Mouse (Mus musculus) stomach, embryonic 16.5 days (tissue): ENCODE results near the gene Kcnk2. TPM values are rescaled to one million over a fixed set of nuclear protein-coding genes. Genes with fewer than 3 reads are reported as not detected.

Experiments
- ATAC-seq: fragments of 200-750 bp; cut with Nextera tagmentation; 2 replicates; pipeline ENCODE4 v1.8.0; 2017; ENCODE audit warnings: moderate number of reproducible peaks, moderate TSS enrichment; ENCODE audit not compliant: insufficient read depth, low FRiP score
- H3K27ac ChIP-seq: fragments of 300-500 bp; sonication (generic); 2 replicates; pipeline ENCODE4 v1.5.1; 2014; ENCODE audit warnings: low read length
- H3K27me3 ChIP-seq: fragments of 300-500 bp; sonication (generic); 2 replicates; pipeline ENCODE4 v1.6.1; 2014; ENCODE audit warnings: low read length, control low read depth, mixed read lengths; ENCODE audit not compliant: control insufficient read depth, insufficient read depth
- H3K36me3 ChIP-seq: fragments of 300-500 bp; sonication (generic); 2 replicates; pipeline ENCODE4 v1.6.1; 2014; ENCODE audit warnings: low read length; ENCODE audit not compliant: control insufficient read depth, insufficient read depth
- H3K4me1 ChIP-seq: fragments of 300-500 bp; sonication (generic); 2 replicates; pipeline ENCODE4 v1.6.1; 2014; ENCODE audit warnings: low read length, control low read depth, mixed read lengths; ENCODE audit not compliant: control insufficient read depth, insufficient read depth
- H3K4me2 ChIP-seq: fragments of 300-500 bp; sonication (generic); 2 replicates; pipeline ENCODE4 v1.6.1; 2014; ENCODE audit warnings: low read depth, low read length, mixed read lengths
- H3K4me3 ChIP-seq: fragments of 300-500 bp; sonication (generic); replicated peaks from 2 replicates; pipeline ENCODE4 v1.5.1; 2014; ENCODE audit warnings: mild to moderate bottlenecking, low read length
- H3K9ac ChIP-seq: fragments of 300-500 bp; sonication (generic); 2 replicates; pipeline ENCODE4 v1.6.1; 2014; ENCODE audit warnings: low read length
- H3K9me3 ChIP-seq: fragments of 300-500 bp; sonication (generic); replicated peaks from 2 replicates; pipeline ENCODE4 v1.6.1; 2016; ENCODE audit warnings: low read length, control low read depth; ENCODE audit not compliant: control insufficient read depth
- WGBS: fragments of 180-500 bp; shearing (Covaris S2); extraction: QIAGEN DNeasy Blood & Tissue Kit; methylation state at CpG from one replicate; pipeline ENCODE4 v1.1.7; 2014; 5-methylcytosine and 5-hydroxymethylcytosine counted together
- polyA plus RNA-seq: library from polyadenylated mRNA; unstranded; fragments of >200 nt; fragmentation: Nextera tagmentation; extraction: Ambion mirVana; gene quantifications from 2 replicates; pipeline ENCODE4 v1.2.1, GENCODE M21; 2015

The Kcnk2 gene
- polyA plus RNA-seq, result 1.8 and 2.9 TPM in 2 replicates

DNA sequence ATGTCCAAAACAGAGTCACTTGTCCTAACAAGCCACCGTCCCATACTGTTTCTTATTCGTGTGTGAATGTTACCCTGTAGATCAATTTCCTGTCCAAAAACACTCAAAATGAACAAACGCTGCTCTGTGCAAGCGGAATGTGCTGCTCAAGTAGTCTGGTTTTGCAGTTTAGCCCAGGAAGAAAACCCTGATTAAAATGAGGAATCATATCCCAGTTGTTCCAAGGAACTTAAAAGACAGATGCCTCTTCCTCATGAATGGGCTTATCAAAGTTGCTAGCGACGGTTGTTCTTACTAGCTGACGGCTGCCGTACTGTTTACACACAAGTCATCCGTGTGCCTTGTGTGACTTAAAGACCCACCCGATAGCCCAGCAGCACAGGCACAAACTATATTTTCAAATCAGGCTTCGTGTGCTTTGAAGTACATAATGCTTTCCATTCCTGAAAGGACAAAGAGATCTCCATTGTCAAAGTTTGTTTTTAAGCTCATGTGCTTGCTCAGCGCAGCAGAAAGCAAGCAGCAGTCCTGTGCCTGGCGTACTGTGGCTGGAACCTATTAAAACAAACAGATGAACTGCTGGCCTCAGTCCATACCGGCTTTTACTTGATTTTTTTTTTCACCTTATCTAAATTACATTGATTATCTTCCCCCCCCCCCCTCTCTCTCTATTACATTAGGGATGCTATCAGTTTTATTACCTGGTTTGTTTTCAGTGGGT, at the start of gene Kcnk2:
Gene Kcnk2, minus strand, starts transcription at position 51 of the 721 bp plus-strand sequence.
- no peak within 1 kb of the TSS for H3K9ac ChIP-seq
- no peak within 1 kb of the TSS for H3K27ac ChIP-seq
- no peaks in the 10 kb centered on the region for H3K27me3 ChIP-seq
- 18% methylated on average over 14 of the region's 14 CpGs for WGBS
- H3K4me2 ChIP-seq, result peak within 1 kb of the TSS; percentile 37
- H3K36me3 ChIP-seq, result no peaks in the 10 kb centered on the region
- H3K4me3 ChIP-seq, result no peak within 1 kb of the TSS
- H3K9me3 ChIP-seq, result no peaks in the 10 kb centered on the region
- no peak for ATAC-seq
- H3K4me1 ChIP-seq, result no peaks in the 10 kb centered on the region

DNA sequence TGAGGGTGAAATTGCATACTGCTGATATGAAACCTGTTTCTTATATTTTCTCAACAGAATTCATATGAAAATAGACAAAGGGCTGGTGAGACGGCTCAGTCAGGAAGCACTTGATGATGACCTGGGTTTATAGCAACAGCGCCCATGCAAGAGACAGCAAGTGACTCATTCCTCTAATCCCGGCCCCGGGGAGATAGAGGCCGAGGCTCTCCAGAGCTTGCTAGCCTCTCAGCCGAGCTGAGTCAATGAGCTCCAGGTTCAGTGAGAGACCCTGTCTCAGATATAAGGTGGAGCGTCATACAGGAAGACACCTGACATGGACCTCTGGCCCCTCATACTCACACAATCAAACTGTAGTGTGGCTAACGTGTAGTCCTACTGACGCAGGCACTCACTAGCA, 38.7 kb upstream of the Kcnk2 start:
- 73% methylated on average over 9 of the region's 9 CpGs for WGBS
- Histone ChIP-seq H3K4me1 (no peaks in the 10 kb centered on the region), H3K9ac (no peak overlapping the region), H3K36me3 (no peaks in the 10 kb centered on the region), H3K4me2 (no peak overlapping the region), H3K27me3 (no peaks in the 10 kb centered on the region), H3K4me3 (no peak overlapping the region), H3K27ac (no peak overlapping the region), H3K9me3 (no peaks in the 10 kb centered on the region)
- ATAC-seq, result no peak

DNA sequence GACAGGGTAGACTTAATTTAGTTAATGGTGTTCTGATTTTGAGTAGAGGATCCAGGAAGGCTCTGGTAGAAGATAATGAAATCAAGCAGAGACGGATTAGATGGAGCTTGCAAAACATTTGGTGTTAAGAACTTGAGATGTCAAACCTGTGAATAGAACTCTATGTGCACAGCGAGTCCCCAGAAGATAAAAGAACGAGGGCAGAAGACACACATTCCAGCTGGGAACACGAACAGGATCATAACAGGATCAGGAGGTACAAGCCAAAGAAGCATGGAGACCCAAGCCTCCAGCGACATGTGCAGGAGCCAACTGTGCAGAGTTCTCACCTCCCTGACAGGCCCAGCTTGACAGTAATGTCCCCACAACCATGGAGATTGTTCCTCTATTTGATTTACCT, 35.1 kb upstream of the Kcnk2 start:
- ATAC-seq, result no peak
- Histone ChIP-seq H3K9ac (no peak overlapping the region), H3K4me3 (no peak overlapping the region), H3K36me3 (no peaks in the 10 kb centered on the region), H3K27me3 (no peaks in the 10 kb centered on the region), H3K4me1 (no peaks in the 10 kb centered on the region), H3K4me2 (no peak overlapping the region), H3K9me3 (no peaks in the 10 kb centered on the region), H3K27ac (no peak overlapping the region)
- WGBS, result 77% methylated on average over 5 of the region's 5 CpGs

DNA sequence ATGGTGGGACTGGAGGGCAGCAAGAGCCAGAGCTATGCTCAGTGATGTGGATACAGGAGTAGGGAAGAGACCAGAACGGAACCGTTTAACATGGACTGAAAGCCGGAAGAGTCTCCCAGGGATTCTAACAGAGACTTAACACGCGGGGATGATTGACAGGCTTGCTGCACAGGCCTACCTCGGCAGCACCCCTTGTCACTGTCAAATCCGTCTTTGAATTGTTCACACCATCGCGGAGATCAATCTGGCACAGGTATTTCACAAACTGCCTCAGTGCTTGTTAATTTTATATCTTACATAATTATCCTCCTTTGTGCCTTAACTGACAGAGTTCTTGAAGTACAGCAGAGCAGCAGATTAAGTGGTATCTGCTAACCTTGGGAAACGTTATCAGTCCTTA, 33.4 kb upstream of the Kcnk2 start:
- Histone ChIP-seq H3K4me2 (no peak overlapping the region), H3K4me1 (no peaks in the 10 kb centered on the region), H3K4me3 (no peak overlapping the region), H3K9ac (no peak overlapping the region), H3K27ac (no peak overlapping the region), H3K27me3 (no peaks in the 10 kb centered on the region), H3K36me3 (no peaks in the 10 kb centered on the region), H3K9me3 (no peaks in the 10 kb centered on the region)
- ATAC-seq, result no peak
- 83% methylated on average over 10 of the region's 10 CpGs for WGBS

DNA sequence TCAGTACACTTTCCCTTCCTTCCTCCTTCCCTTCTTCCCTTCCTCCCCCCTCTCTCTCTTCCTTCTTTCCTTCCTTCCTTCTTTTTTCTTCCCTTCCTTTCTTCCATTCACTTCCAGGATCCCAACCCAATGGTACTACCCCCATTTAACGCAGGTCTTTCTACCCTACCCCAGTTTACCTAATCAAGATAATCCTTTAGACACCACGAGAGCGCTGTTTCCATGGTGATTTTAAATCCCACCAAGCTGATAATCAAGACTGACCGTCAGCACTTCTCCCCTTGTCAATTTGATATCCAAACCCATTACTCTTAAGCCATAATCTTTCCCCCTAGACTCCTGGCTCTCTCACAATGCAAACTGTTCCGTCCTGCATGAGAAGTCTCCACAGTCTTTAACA, 29.4 kb upstream of the Kcnk2 start:
- no peaks in the 10 kb centered on the region for H3K36me3 ChIP-seq
- H3K4me2 ChIP-seq, result no peak overlapping the region
- no peaks in the 10 kb centered on the region for H3K27me3 ChIP-seq
- H3K9me3 ChIP-seq, result no peaks in the 10 kb centered on the region
- no peak overlapping the region for H3K9ac ChIP-seq
- H3K4me1 ChIP-seq, result no peaks in the 10 kb centered on the region
- no peak for ATAC-seq
- 34% methylated on average over 5 of the region's 5 CpGs for WGBS
- no peak overlapping the region for H3K4me3 ChIP-seq
- no peak overlapping the region for H3K27ac ChIP-seq

DNA sequence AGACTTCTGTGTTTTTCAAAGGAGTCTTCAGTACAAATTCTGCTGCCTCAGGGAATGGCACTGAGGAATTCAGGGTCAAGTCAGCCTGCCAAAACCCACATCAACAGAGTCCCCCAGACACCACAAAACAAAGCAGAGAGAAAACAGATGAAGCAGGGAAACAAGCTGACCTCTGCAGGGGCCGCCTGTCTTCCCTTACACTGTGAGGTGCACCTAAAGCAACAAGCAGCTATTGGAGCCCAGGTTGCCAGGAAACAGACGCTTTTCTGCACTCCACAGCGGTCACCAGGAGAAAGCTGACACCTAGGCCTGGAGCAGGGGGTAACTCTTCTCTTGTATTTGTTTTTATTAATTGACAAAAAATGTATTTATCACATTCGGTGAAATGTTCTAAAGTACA, 28.5 kb upstream of the Kcnk2 start:
- H3K9ac ChIP-seq, result no peak overlapping the region
- no peak for ATAC-seq
- no peaks in the 10 kb centered on the region for H3K4me1 ChIP-seq
- H3K27ac ChIP-seq, result no peak overlapping the region
- H3K4me2 ChIP-seq, result no peak overlapping the region
- H3K36me3 ChIP-seq, result no peaks in the 10 kb centered on the region
- WGBS, result 26% methylated on average over 4 of the region's 4 CpGs
- no peak overlapping the region for H3K4me3 ChIP-seq
- no peaks in the 10 kb centered on the region for H3K9me3 ChIP-seq
- H3K27me3 ChIP-seq, result no peaks in the 10 kb centered on the region

DNA sequence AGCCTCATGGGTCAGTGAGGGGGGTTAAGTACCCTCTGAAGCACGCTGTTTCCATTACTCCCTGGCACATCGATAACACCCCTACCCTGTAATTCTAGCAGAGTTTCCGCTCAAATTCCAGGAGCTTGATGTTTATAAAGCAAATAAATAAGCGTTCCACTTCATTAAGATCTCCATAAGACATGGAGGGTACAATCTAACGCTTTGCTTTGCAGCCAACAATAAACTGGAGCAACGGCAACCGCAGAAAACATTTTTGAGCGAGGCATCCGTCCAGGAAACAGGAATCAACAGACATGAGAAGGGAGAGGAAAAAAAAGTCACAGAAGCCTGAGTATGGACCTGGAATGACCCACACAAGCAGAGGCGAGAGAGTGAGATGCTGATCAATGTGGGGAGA, 27.5 kb upstream of the Kcnk2 start:
- Histone ChIP-seq H3K27ac (no peak overlapping the region), H3K4me1 (no peaks in the 10 kb centered on the region), H3K27me3 (no peaks in the 10 kb centered on the region), H3K4me2 (no peak overlapping the region), H3K9me3 (no peaks in the 10 kb centered on the region), H3K36me3 (no peaks in the 10 kb centered on the region), H3K4me3 (no peak overlapping the region), H3K9ac (no peak overlapping the region)
- 61% methylated on average over 10 of the region's 10 CpGs for WGBS
- ATAC-seq, result no peak

DNA sequence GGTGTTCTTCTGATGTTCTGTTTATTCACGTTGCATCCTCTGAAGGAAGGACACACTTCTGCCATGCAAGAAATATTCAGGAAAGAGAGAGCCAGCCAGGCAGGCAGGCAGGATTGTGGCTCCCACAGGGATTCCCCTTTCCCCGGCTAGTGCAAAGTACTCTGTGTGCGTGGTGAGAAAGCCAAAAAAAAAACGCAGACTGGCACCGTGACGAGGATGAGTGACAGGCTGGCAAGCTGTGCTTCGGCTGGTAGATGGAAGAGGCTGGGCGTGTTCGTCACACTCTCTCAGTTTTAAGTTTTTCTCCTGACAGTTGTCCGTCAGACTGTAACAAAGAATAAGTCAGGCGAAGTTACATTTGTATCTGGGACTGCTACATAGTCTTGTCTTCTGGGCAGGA, 24.2 kb upstream of the Kcnk2 start:
- Histone ChIP-seq H3K9ac (no peak overlapping the region), H3K27ac (no peak overlapping the region), H3K36me3 (no peaks in the 10 kb centered on the region), H3K4me1 (no peaks in the 10 kb centered on the region), H3K4me3 (no peak overlapping the region), H3K4me2 (no peak overlapping the region), H3K9me3 (no peaks in the 10 kb centered on the region), H3K27me3 (no peaks in the 10 kb centered on the region)
- no peak for ATAC-seq
- 91% methylated on average over 11 of the region's 11 CpGs for WGBS

DNA sequence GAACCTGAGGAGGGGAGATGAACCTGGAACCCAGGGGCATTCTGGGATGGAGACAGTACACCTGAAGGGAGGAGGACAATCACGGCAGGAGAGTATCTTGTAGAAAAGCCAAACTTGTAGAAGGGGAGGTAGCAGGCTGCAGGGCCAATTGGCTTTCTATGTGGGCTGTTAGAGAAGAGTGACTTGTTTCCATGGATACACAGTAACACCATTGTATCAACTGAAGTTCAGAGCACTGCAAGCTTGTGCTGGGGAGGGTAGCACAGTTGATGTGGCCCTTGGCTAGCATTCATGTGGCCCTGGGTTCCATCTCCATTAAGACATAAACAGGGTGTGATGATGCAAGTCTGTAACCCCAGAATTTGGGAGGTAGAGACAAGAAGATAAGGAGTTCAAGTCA, 17.8 kb upstream of the Kcnk2 start:
- Histone ChIP-seq H3K4me1 (no peaks in the 10 kb centered on the region), H3K9ac (no peak overlapping the region), H3K4me2 (no peak overlapping the region), H3K36me3 (no peaks in the 10 kb centered on the region), H3K9me3 (no peaks in the 10 kb centered on the region), H3K4me3 (no peak overlapping the region), H3K27me3 (no peaks in the 10 kb centered on the region), H3K27ac (no peak overlapping the region)
- ATAC-seq, result no peak
- WGBS, result 55% methylated on average over 1 of the region's 1 CpGs
